In the genomic region with DNA sequence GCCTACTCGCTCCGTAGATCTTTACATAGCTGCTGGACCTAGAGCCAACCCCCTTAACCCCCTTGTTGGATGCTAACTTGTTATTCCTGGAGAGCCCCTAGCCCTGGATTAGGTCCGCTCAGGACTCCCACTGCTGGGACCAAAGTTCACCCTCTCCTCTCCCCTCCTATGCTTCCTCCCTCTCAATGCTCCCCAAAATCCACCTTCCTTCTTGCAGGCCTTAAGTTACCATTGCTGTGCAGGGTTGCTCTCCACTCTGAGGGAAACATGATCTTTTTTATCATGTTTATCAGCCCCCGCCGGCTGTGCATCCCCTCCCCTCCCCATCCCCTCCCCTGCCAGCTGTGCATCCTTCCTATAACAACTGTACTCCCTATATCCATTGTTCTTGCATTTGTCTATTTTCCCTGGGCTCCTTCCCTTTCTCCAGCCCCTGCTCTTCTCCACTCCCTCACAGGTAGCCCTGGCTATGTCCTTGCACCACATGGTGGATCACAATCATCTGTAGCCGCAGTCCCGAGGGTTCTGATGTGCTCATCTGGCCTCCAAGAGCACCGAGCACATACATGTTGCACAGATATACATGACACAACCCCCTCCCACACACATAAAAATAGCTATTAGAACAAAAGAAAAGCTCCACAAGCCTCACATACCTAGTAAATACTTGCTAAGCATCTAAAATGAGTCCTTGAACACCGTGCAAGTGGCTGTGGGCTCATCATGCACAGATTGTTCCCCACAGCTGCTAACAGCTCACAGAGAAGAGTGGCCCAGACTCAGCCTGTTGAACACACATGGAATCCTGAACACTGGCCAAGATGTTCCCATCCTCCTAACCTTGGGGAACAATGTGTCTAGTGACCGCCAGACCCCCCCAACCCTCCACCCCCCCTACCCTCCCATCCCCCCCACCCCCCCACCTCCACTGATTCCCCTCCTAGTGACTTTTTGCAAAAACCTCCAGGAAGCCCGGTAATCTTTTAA, we compare ENCODE assay signal across 8 mouse cellular contexts. TPM values are rescaled to one million over a fixed set of nuclear protein-coding genes. Genes with fewer than 3 reads are reported as not detected.
DNase-seq lines count a peak whose midpoint lies in the region; ATAC-seq and TF ChIP-seq lines count a peak whose summit lies in the region.

No protein-coding gene starts in this region.

- no peak for TF ChIP-seq POLR2A in cerebellum, adult 2 months (IDR thresholded peaks at IDR 0.05; ENCODE audit: borderline replicate concordance, insufficient read depth, low read length)

- ATAC-seq in hindbrain, embryonic 13.5 days (ENCODE audit: low FRiP score) = no peak

- no peak overlapping the region for H3K27ac ChIP-seq in cerebellum, adult 2 months (ENCODE audit: insufficient read depth, low read length)
- peak overlapping the region; percentile 75 for H3K27ac ChIP-seq in hindbrain, embryonic 13.5 days

- peak; percentile 22 to 38 for DNase-seq in cerebellum, postnatal 10 days
- DNase-seq in cerebellum, adult 2 months = no peak
- peak; percentile 73 for DNase-seq in lung, postnatal 10 days
- DNase-seq in spleen, adult 12 weeks (ENCODE audit: low spot score) = no peak
- DNase-seq in right cerebral cortex, postnatal 14 days = no peak
- no peak for DNase-seq in right cerebral cortex, adult 2 months (ENCODE audit: low spot score in 2 of 2)

- H3K9ac ChIP-seq in hindbrain, embryonic 13.5 days = peak overlapping the region; percentile 9; the same call in 1 of the 2 replicates

- WGBS in cerebellum, adult 2 months = 41% methylated on average over 11 of the region's 11 CpGs
- 42% methylated on average over 11 of the region's 11 CpGs for WGBS in hindbrain, embryonic 13.5 days

- peaks cover 6% of the 10 kb centered on the region for H3K4me1 ChIP-seq in cerebellum, adult 2 months (ENCODE audit: control insufficient read depth, insufficient read depth, low read length)
- H3K4me1 ChIP-seq in E14TG2a.4 (replicated peaks; ENCODE audit: low read depth, low read length) = peaks cover 62% of the 10 kb centered on the region
- H3K4me1 ChIP-seq in hindbrain, embryonic 13.5 days (replicated peaks) = peaks cover 31% of the 10 kb centered on the region

- TF ChIP-seq CTCF in cerebellum, adult 2 months (IDR thresholded peaks at IDR 0.05; ENCODE audit: borderline replicate concordance, insufficient read depth, low read depth, low read length) = no peak
- no peak for TF ChIP-seq CTCF in E14TG2a.4 (conservative IDR thresholded peaks at IDR 0.05; ENCODE audit: low read length)

- H3K4me2 ChIP-seq in hindbrain, embryonic 13.5 days = peak overlapping the region; percentile 57

- no peaks in the 10 kb centered on the region for H3K9me3 ChIP-seq in E14TG2a.4 (ENCODE audit: low read length)
- H3K9me3 ChIP-seq in hindbrain, embryonic 13.5 days = no peaks in the 10 kb centered on the region

- H3K4me3 ChIP-seq in cerebellum, adult 2 months (replicated peaks; ENCODE audit: insufficient read depth, low read depth, low read length) = no peak overlapping the region
- peak overlapping the region; percentile 74 for H3K4me3 ChIP-seq in E14TG2a.4 (replicated peaks; ENCODE audit: low read length)
- H3K4me3 ChIP-seq in hindbrain, embryonic 13.5 days = 0 out of 2 replicates have a peak overlapping the region, but pooled peaks have one; percentile 9

- H3K36me3 ChIP-seq in E14TG2a.4 (ENCODE audit: insufficient read depth, low read length) = peaks cover 30% of the 10 kb centered on the region
- no peaks in the 10 kb centered on the region for H3K36me3 ChIP-seq in hindbrain, embryonic 13.5 days

- H3K27me3 ChIP-seq in cerebellum, adult 2 months (ENCODE audit: control insufficient read depth, insufficient read depth, low read length) = no peaks in the 10 kb centered on the region
- no peaks in the 10 kb centered on the region for H3K27me3 ChIP-seq in E14TG2a.4 (ENCODE audit: insufficient read depth, low read length)
- H3K27me3 ChIP-seq in hindbrain, embryonic 13.5 days = peaks cover 6% of the 10 kb centered on the region; the same call in 1 of the 2 replicates

RNA-seq across cellular contexts. Expression of gene BC028528, which starts 0.6 kb away (rescaled TPM):
- 9.0 and 9.3 TPM in 2 replicates for polyA plus RNA-seq in cerebellum, adult 2 months (2012; rRNA removed)
- polyA plus RNA-seq in hindbrain, embryonic 13.5 days (2015; fragmentation: Nextera tagmentation; extraction: Ambion mirVana) = 19.4 and 21.2 TPM in 2 replicates

RNA-seq across cellular contexts. Expression of gene Aph1a, which starts 1.4 kb away (rescaled TPM):
- 78.1 and 80.3 TPM in 2 replicates for polyA plus RNA-seq in cerebellum, adult 2 months (2012; rRNA removed)
- 32.4 and 40.8 TPM in 2 replicates for polyA plus RNA-seq in hindbrain, embryonic 13.5 days (2015; fragmentation: Nextera tagmentation; extraction: Ambion mirVana)

RNA-seq across cellular contexts. Expression of gene Ciart, which starts 10.3 kb away (rescaled TPM):
- 48.4 and 48.7 TPM in 2 replicates for polyA plus RNA-seq in cerebellum, adult 2 months (2012; rRNA removed)
- polyA plus RNA-seq in hindbrain, embryonic 13.5 days (2015; fragmentation: Nextera tagmentation; extraction: Ambion mirVana) = 3.1 and 4.3 TPM in 2 replicates

RNA-seq across cellular contexts. Expression of gene Car14, which starts 12.1 kb away (rescaled TPM):
- 49.8 and 63.2 TPM in 2 replicates for polyA plus RNA-seq in cerebellum, adult 2 months (2012; rRNA removed)
- 6.5 and 10.9 TPM in 2 replicates for polyA plus RNA-seq in hindbrain, embryonic 13.5 days (2015; fragmentation: Nextera tagmentation; extraction: Ambion mirVana)

RNA-seq across cellular contexts. Expression of gene Mrps21, which starts 21.0 kb away (rescaled TPM):
- 265 and 281 TPM in 2 replicates for polyA plus RNA-seq in cerebellum, adult 2 months (2012; rRNA removed)
- polyA plus RNA-seq in hindbrain, embryonic 13.5 days (2015; fragmentation: Nextera tagmentation; extraction: Ambion mirVana) = 331 and 342 TPM in 2 replicates

Comparison
In these comparisons a context has a peak if more than half of its experiments do, and no peak if none do; other contexts are left out.
1. DNase-seq: peak in cerebellum, postnatal 10 days (2 of 2) and lung, postnatal 10 days (single experiment); none in cerebellum, adult 2 months (0 of 2), spleen, adult 12 weeks (single experiment), right cerebral cortex, postnatal 14 days (single experiment) and right cerebral cortex, adult 2 months (0 of 2).